Mouse (Mus musculus) 3T3-L1 (cell line): ENCODE data around the gene 4921501E09Rik.
"Not testable (repeated sequence)": the region's sequence is repeated elsewhere in the genome, so short reads cannot be mapped to it uniquely, and the experiment has no call there.

ENCODE experiments used
- DNase-seq: peaks from one replicate; pipeline ENCODE4 v3.0.0-alpha.2; 2015; ENCODE audit warnings: low read depth, low spot score

The 4921501E09Rik gene

GRCm38 (mm10) chr17:33067958-33068357, at the start of gene 4921501E09Rik:
Gene 4921501E09Rik, minus strand, starts transcription at chr17:33068058.
- no peak for DNase-seq

- no peak for DNase-seq
Observed at GRCm38 (mm10) chr17:33097396-33097795, 29.5 kb upstream of the 4921501E09Rik start.

- DNase-seq, result peak; percentile 87
Observed at GRCm38 (mm10) chr17:33092391-33093193, 24.7 kb upstream of the 4921501E09Rik start.

DNA sequence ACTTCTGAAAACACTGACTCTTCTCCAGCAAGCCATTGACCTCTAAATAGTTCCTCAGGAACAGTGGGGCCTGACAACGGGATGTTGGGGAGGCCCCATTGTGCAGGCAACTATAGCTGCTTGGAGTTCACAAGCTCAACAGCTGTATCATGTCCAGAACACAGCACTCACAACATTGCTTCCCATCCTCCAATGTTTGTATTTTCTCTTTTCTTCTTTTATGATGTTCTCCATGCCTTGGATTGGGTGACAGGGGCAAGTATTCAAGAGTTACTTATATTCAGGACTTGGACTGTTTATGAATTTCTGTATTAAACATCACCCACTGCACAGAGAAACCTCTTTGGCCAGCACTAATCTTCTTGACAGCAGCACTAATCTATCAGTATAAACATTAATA, 23.8 kb upstream of the 4921501E09Rik start:
- peak; percentile 9 for DNase-seq

DNA sequence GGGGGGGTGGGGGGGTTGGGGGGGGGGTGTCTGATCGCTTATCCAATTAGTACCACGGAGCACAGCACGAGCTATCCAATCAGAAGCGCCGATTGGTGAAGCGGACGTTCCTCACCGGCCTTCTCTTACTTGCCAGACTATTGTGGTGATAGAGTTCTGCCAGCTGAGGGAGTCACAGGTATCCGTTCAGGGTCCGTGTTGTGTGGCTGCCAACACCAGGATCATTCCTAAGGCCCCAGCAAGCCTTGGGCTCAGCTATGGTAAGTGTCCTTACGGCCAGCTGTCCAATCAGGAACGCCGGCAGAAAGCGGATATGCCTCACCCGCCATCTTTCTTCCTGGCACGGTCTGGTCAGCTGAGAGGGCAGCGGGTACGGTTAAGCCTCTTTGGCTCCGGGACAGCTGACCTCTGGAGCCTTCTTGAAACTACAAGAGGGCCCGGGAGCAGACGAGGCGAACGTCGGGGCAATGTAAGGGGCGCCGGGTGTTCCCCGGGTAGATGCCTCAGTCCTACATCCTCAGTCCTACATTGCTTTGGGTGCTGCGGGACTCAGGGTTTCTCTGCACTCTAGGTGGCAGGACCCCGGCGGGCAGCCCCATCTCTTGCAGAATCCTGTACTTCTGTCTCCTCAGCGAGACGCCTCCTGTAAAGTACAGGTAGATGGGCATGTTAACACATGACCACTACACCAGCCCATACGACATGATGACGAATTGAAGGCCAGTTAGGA, 21.5 kb upstream of the 4921501E09Rik start, which contains the start of gene Zfp563:
Gene Zfp563 (plus strand): TSS at position 91 of the 730 bp plus-strand sequence.
- peak; percentile 98 for DNase-seq

GRCm38 (mm10) chr17:33063001-33063400, 4.9 kb downstream of the 4921501E09Rik start:
- no peak for DNase-seq

- DNase-seq, result peak; percentile 35
Observed at GRCm38 (mm10) chr17:33058791-33059190, 9.1 kb downstream of the 4921501E09Rik start.

GRCm38 (mm10) chr17:33032900-33033891, 34.7 kb downstream of the 4921501E09Rik start, which contains the start of gene Zfp763:
Gene Zfp763, minus strand, starts transcription at chr17:33033402.
- DNase-seq, result peak; percentile 96

GRCm38 (mm10) chr17:33032376-33032775, 35.5 kb downstream of the 4921501E09Rik start:
- DNase-seq, result peak; percentile 27

DNA sequence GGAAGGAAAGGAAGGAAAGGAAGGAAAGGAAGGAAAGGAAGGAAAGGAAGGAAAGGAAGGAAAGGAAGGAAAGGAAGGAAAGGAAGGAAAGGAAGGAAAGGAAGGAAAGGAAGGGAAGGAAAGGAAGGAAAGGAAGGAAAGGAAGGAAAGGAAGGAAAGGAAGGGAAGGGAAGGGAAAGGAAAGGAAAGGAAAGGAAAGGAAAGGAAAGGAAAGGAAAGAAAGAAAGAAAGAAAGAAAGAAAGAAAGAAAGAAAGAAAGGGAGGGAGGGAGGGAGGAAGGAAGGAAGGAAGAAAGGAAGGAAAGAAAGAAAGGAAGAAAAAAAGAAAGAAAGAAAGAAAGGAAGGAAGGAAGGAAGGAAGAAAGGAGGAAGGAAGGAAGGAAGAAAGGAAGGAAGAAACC, 47.4 kb downstream of the 4921501E09Rik start:
- DNase-seq, result not testable (repeated sequence)
